8 mouse cellular contexts compared by ENCODE assay signal in genomic region chr8:72160007-72160406, GRCm38 (mm10). TPM values are rescaled to one million over a fixed set of nuclear protein-coding genes. Genes with fewer than 3 reads are reported as not detected.
DNase-seq lines count a peak whose midpoint lies in the region; ATAC-seq lines count a peak whose summit lies in the region.

No protein-coding gene starts in this region.

- H3K9me3 ChIP-seq in heart, embryonic 12.5 days (replicated peaks), result no peaks in the 10 kb centered on the region
- no peaks in the 10 kb centered on the region for H3K9me3 ChIP-seq in forebrain, embryonic 16.5 days (ENCODE audit: control insufficient read depth, low read length)
- no peaks in the 10 kb centered on the region for H3K9me3 ChIP-seq in midbrain, embryonic 12.5 days

- ATAC-seq in heart, embryonic 12.5 days (ENCODE audit: insufficient number of reproducible peaks, low FRiP score), result no peak
- no peak for ATAC-seq in forebrain, embryonic 16.5 days
- no peak for ATAC-seq in midbrain, embryonic 12.5 days (ENCODE audit: low FRiP score, low read depth)
- ATAC-seq in erythroid progenitor cell, adult 5-6 weeks (replicated peaks; ENCODE audit: low FRiP score, poor library complexity, severe bottlenecking), result no peak

- H3K4me1 ChIP-seq in heart, embryonic 12.5 days (replicated peaks), result peaks cover 15% of the 10 kb centered on the region
- H3K4me1 ChIP-seq in forebrain, embryonic 16.5 days (replicated peaks; ENCODE audit: control insufficient read depth, insufficient read depth, low read length), result peaks cover 17% of the 10 kb centered on the region
- peaks cover 15% of the 10 kb centered on the region for H3K4me1 ChIP-seq in midbrain, embryonic 12.5 days

- 61% methylated on average over 3 of the region's 3 CpGs for WGBS in heart, embryonic 12.5 days
- WGBS in forebrain, embryonic 16.5 days, result 69% methylated on average over 3 of the region's 3 CpGs
- WGBS in midbrain, embryonic 12.5 days, result 73% methylated on average over 3 of the region's 3 CpGs

- H3K27me3 ChIP-seq in heart, embryonic 12.5 days (replicated peaks), result no peaks in the 10 kb centered on the region
- H3K27me3 ChIP-seq in forebrain, embryonic 16.5 days (replicated peaks; ENCODE audit: control insufficient read depth, insufficient read depth, low read length), result no peaks in the 10 kb centered on the region
- no peaks in the 10 kb centered on the region for H3K27me3 ChIP-seq in midbrain, embryonic 12.5 days

- H3K4me3 ChIP-seq in heart, embryonic 12.5 days, result peak overlapping the region; percentile 98
- peak overlapping the region; percentile 49 for H3K4me3 ChIP-seq in forebrain, embryonic 16.5 days (replicated peaks; ENCODE audit: low read length)
- peak overlapping the region; percentile 38 for H3K4me3 ChIP-seq in midbrain, embryonic 12.5 days

- DNase-seq in heart, postnatal 10 days, result no peak
- peak; percentile 72 for DNase-seq in CD4-positive helper T cell, adult 2 months (ENCODE audit: low read depth, low spot score)
- no peak for DNase-seq in adrenal gland, adult 2 months
- no peak for DNase-seq in kidney, postnatal 25 days

- no peak overlapping the region for H3K27ac ChIP-seq in heart, embryonic 12.5 days (ENCODE audit: poor library complexity, severe bottlenecking)
- no peak overlapping the region for H3K27ac ChIP-seq in forebrain, embryonic 16.5 days (ENCODE audit: low read length)
- no peak overlapping the region for H3K27ac ChIP-seq in midbrain, embryonic 12.5 days (replicated peaks)

- H3K36me3 ChIP-seq in heart, embryonic 12.5 days, result peaks cover 11% of the 10 kb centered on the region
- no peaks in the 10 kb centered on the region for H3K36me3 ChIP-seq in forebrain, embryonic 16.5 days (ENCODE audit: control insufficient read depth, insufficient read depth)
- peaks cover 6% of the 10 kb centered on the region; the same call in 1 of the 2 replicates for H3K36me3 ChIP-seq in midbrain, embryonic 12.5 days

- peak overlapping the region; percentile 71 for H3K4me2 ChIP-seq in heart, embryonic 12.5 days
- peak overlapping the region; percentile 68 for H3K4me2 ChIP-seq in forebrain, embryonic 16.5 days (ENCODE audit: low read length)
- peak overlapping the region; percentile 52 for H3K4me2 ChIP-seq in midbrain, embryonic 12.5 days (replicated peaks)

- no peak overlapping the region for H3K9ac ChIP-seq in heart, embryonic 12.5 days
- no peak overlapping the region; the same call in 1 of the 2 replicates for H3K9ac ChIP-seq in forebrain, embryonic 16.5 days (replicated peaks; ENCODE audit: low read depth, low read length)
- no peak overlapping the region for H3K9ac ChIP-seq in midbrain, embryonic 12.5 days (replicated peaks)

- intact Hi-C loops in heart, postnatal 10 days (cut with DNase I), result no loop called here

RNA-seq across cellular contexts. Expression of gene Rab8a, which starts 1.0 kb away (rescaled TPM):
- polyA plus RNA-seq in heart, embryonic 12.5 days (2016; fragmentation: Nextera tagmentation; extraction: Ambion mirVana), result 72.5 and 77.5 TPM in 2 replicates
- total RNA-seq in heart, postnatal 10 days (2021), result 10 to 100 TPM; 38.3 to 42.8 TPM
- polyA plus RNA-seq in forebrain, embryonic 16.5 days (2015; fragmentation: Nextera tagmentation; extraction: Ambion mirVana), result 105 and 121 TPM in 2 replicates
- 113 and 122 TPM in 2 replicates for polyA plus RNA-seq in midbrain, embryonic 12.5 days (2016; fragmentation: Nextera tagmentation; extraction: Ambion mirVana)
- total RNA-seq in erythroid progenitor cell, adult 5-6 weeks (2015; ENCODE audit: low replicate concordance), result 47.8 and 47.9 TPM in 2 replicates
- total RNA-seq in erythroid progenitor cell, adult 5-6 weeks (2017; ENCODE audit: low replicate concordance), result 130 and 194 TPM in 2 replicates
- 10 to 100 TPM; 61.7 to 79.3 TPM for total RNA-seq in adrenal gland, adult 2 months (2021)
- polyA plus RNA-seq in adrenal gland, adult 2 months (2012; rRNA removed), result 16.2 and 16.9 TPM in 2 replicates

RNA-seq across cellular contexts. Expression of gene Tpm4, which starts 25.2 kb away (rescaled TPM):
- 399 and 414 TPM in 2 replicates for polyA plus RNA-seq in heart, embryonic 12.5 days (2016; fragmentation: Nextera tagmentation; extraction: Ambion mirVana)
- 100 to 1,000 TPM; 229 to 241 TPM for total RNA-seq in heart, postnatal 10 days (2021)
- 214 and 253 TPM in 2 replicates for polyA plus RNA-seq in forebrain, embryonic 16.5 days (2015; fragmentation: Nextera tagmentation; extraction: Ambion mirVana)
- polyA plus RNA-seq in midbrain, embryonic 12.5 days (2016; fragmentation: Nextera tagmentation; extraction: Ambion mirVana), result 415 and 450 TPM in 2 replicates
- 19.3 and 26.3 TPM in 2 replicates for total RNA-seq in erythroid progenitor cell, adult 5-6 weeks (2015; ENCODE audit: low replicate concordance)
- total RNA-seq in erythroid progenitor cell, adult 5-6 weeks (2017; ENCODE audit: low replicate concordance), result 20.3 and 23.4 TPM in 2 replicates
- total RNA-seq in adrenal gland, adult 2 months (2021), result 100 to 1,000 TPM; 188 to 222 TPM
- 30.1 and 33.3 TPM in 2 replicates for polyA plus RNA-seq in adrenal gland, adult 2 months (2012; rRNA removed)

RNA-seq across cellular contexts. Expression of gene Hsh2d, which starts 29.4 kb away (rescaled TPM):
- polyA plus RNA-seq in heart, embryonic 12.5 days (2016; fragmentation: Nextera tagmentation; extraction: Ambion mirVana), result 0.09 TPM in 1 of 2 replicates, not detected in the other
- not detected for total RNA-seq in heart, postnatal 10 days (2021)
- not detected in 2 replicates for polyA plus RNA-seq in forebrain, embryonic 16.5 days (2015; fragmentation: Nextera tagmentation; extraction: Ambion mirVana)
- not detected in 2 replicates for polyA plus RNA-seq in midbrain, embryonic 12.5 days (2016; fragmentation: Nextera tagmentation; extraction: Ambion mirVana)
- 1.4 and 4.6 TPM in 2 replicates for total RNA-seq in erythroid progenitor cell, adult 5-6 weeks (2015; ENCODE audit: low replicate concordance)
- 0.64 TPM in 1 of 2 replicates, not detected in the other for total RNA-seq in erythroid progenitor cell, adult 5-6 weeks (2017; ENCODE audit: low replicate concordance)
- total RNA-seq in adrenal gland, adult 2 months (2021), result not detected
- 0.17 TPM in 1 of 2 replicates, not detected in the other for polyA plus RNA-seq in adrenal gland, adult 2 months (2012; rRNA removed)

RNA-seq across cellular contexts. Expression of gene Cib3, which starts 52.6 kb away (rescaled TPM):
- polyA plus RNA-seq in heart, embryonic 12.5 days (2016; fragmentation: Nextera tagmentation; extraction: Ambion mirVana), result not detected in 2 replicates
- not detected for total RNA-seq in heart, postnatal 10 days (2021)
- not detected in 2 replicates for polyA plus RNA-seq in forebrain, embryonic 16.5 days (2015; fragmentation: Nextera tagmentation; extraction: Ambion mirVana)
- 0.13 TPM in 1 of 2 replicates, not detected in the other for polyA plus RNA-seq in midbrain, embryonic 12.5 days (2016; fragmentation: Nextera tagmentation; extraction: Ambion mirVana)
- total RNA-seq in erythroid progenitor cell, adult 5-6 weeks (2015; ENCODE audit: low replicate concordance), result not detected in 2 replicates
- 0.77 TPM in 1 of 2 replicates, not detected in the other for total RNA-seq in erythroid progenitor cell, adult 5-6 weeks (2017; ENCODE audit: low replicate concordance)
- not detected for total RNA-seq in adrenal gland, adult 2 months (2021)
- polyA plus RNA-seq in adrenal gland, adult 2 months (2012; rRNA removed), result 0.07 TPM in 1 of 2 replicates, not detected in the other

RNA-seq across cellular contexts. Expression of gene Olfr374, which starts 53.2 kb away (rescaled TPM):
- 0.14 TPM in 1 of 2 replicates, not detected in the other for polyA plus RNA-seq in heart, embryonic 12.5 days (2016; fragmentation: Nextera tagmentation; extraction: Ambion mirVana)
- not detected for total RNA-seq in heart, postnatal 10 days (2021)
- polyA plus RNA-seq in forebrain, embryonic 16.5 days (2015; fragmentation: Nextera tagmentation; extraction: Ambion mirVana), result not detected in 2 replicates
- not detected in 2 replicates for polyA plus RNA-seq in midbrain, embryonic 12.5 days (2016; fragmentation: Nextera tagmentation; extraction: Ambion mirVana)
- not detected in 2 replicates for total RNA-seq in erythroid progenitor cell, adult 5-6 weeks (2015; ENCODE audit: low replicate concordance)
- total RNA-seq in erythroid progenitor cell, adult 5-6 weeks (2017; ENCODE audit: low replicate concordance), result not detected in 2 replicates
- not detected for total RNA-seq in adrenal gland, adult 2 months (2021)
- not detected in 2 replicates for polyA plus RNA-seq in adrenal gland, adult 2 months (2012; rRNA removed)

Comparison
In these comparisons a context has a peak if more than half of its experiments do, and no peak if none do; other contexts are left out.
1. H3K4me3 ChIP-seq: peak in every context shown above with its lines; median percentile 98 in heart, embryonic 12.5 days; 49 in forebrain, embryonic 16.5 days; 38 in midbrain, embryonic 12.5 days.